Mouse (Mus musculus): ENCODE measurements around the gene Uvrag. TPM values are rescaled to one million over a fixed set of nuclear protein-coding genes. Genes with fewer than 3 reads are reported as not detected.
A peak's percentile ranks its signal among the peaks of the same experiment; 100 is the strongest.

The Uvrag gene
- total RNA-seq, 4 experiments from 2014 or later = 41.6 to 54.7 (median 52.8) TPM

DNA sequence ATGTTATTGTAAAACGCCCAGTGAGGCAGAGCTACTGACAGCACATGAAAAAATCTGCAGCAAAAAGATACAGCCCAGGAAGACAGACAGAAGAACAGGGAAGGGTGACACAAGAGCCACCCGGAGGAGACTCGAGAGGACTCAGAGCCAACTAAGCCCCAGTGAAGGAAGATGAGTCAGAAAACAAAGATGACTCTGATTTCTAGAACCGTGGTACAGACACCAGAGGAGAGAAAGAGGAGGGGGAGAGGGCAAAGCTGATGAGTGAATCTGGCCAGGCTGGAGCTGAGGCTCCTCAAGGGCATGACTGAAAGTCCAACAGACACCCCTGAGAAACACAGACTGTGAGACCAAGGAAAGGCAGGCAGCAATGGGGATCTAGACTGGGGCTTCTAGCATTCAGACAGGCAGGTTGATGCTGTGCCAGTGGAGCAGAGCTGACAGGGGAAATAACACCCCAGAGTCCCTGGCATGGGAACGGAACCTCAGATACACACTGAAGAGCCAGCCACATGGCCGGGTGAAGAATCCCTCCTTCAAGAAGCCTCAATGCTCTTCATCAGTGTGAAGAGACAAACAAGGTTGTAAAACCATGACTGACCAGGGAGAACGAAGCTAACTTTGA lies 79.8 kb downstream of the Uvrag start:
- no peak for DNase-seq (ENCODE audit: low spot score in 2 of 2)

DNA sequence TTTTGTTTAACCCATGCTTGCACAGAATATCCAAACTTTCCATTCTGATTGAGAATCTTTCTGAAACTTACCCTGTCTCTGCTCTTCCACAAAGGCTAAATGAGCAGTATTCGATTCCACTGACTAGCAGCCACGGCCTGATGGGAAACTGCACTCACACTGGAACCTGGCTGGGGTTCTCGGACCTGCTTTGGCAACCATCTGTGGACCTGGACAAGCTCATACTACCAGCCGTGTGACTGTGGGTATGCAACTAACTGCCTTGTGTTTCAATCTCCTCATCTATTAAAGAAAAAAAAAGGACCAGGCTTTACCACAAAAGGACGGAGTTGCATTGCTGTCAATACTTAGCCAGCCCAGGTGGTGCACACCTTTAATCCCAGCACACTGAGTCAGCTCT lies 80.5 kb downstream of the Uvrag start:
- DNase-seq (ENCODE audit: low spot score in 2 of 2) = no peak

DNA sequence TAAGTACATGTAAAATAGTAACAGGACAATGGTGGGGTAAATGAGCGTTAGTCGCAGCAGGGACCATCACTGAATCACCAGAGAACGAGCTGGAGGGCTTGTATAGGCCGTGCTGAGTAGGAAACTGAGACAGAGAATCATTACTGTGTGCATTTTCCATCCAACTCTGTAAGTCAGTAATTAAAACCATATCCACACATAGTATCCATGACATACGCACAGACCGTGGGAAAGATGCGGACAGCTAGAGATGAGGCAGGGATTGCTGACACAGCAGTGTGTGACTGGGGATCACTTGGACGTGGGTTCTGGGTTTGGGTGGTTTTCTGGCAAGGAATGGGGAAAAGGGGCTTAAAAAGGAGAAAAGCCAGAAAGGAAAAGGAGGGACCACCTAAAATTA lies 81.0 kb downstream of the Uvrag start:
- DNase-seq (ENCODE audit: low spot score in 2 of 2) = no peak

DNA sequence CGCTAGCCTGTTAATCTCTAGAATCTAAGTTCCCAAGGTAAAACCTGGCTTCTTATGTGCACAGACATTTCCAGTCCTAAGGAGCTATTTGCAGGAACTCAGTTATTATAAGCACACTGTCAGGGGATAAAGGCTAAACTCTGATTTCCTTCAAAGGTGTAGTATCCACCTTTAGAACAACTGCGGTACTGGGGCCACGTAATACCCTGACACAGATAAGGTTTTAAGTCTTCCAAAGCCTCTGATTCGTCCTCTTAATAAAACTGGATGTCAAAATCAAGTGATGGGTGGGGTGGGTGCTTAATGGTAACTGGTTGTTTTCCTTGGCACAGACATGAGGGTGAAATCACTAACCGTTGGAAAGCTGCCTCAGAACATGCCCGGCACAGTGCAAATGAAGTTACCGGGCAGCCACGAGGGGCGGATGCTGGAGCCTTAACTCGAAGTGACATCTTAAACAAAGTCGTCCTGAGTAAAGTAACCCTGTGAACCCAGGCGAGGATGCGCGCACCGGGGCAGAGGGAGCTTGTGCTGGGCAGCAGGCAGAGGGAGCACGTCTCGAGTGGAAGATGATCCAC lies 83.8 kb downstream of the Uvrag start:
- DNase-seq (ENCODE audit: low spot score in 2 of 2) = no peak

DNA sequence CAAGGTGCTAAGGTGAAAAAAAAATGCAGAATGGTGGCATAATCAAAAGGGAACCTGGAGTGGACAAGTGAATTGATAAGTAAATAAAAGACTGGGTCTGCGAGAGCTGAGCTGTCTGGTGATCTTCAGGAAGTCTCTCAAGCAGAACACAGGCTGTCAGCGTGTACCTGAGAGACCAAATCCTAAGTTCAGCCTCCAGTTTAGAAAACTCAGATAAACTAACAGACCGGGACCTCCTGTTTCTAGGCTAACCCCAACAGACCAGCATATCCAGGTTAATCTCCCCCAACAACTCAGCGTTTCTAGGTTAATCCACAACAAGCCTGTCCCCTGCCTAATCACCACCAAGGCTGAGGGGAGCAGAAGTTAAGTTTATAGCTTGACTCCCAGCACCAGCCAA lies 87.3 kb downstream of the Uvrag start:
- DNase-seq (ENCODE audit: low spot score in 2 of 2) = no peak

DNA sequence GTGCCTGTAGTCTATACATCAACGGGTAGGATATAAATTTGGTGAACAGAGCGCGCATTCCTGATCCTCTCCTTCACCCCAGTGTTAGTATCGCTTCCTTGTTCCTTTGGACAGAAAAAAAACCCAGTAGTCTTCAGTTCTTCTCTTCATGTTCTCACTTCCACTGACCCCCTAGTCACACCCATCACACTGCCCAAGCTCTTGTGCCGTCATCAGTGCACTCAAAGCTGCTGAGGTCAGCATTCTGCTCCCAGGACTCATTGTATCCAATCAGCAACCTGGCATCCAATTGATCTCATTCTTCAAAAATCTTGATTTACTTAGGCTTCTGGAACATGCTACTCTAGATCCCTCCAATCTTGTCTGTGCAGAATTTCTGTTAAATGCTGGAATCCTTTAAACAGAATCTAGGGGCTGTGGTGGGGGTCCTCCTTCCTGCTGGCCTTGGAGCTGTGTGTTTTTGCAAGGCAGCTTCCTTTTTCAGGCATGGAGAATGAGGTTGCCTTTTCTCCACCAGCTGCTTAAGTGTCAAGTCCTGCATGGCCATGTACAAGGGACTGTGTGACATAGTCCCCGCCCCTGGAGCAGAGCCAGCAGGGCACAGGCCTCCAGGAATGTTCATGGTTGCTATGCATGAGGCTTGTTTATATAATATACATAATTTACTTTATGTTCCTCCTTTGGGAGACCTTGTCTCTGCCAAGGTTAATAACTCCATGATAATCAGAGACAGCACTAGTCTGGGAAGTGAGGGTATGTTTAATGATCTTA lies 88.3 kb downstream of the Uvrag start:
- DNase-seq (ENCODE audit: low spot score in 2 of 2) = no peak

DNA sequence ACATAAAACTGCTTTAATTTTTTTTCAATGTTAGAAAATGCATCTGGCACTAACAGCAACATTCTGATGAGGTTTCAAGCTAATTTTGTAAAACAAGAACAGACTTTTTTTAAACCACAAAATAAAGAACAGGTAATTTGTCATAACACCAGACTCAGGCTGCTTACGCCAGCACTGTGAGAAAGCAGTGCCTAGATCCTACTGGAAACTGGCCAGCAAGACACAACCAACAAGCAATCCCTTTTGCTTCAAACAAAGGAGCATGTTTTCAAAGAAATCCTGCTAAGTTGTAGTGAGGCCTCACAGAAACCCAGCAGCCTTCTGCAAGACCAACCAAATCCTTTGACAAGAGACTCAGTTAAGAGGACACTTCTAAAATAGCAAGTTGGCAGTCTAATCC lies 90.1 kb downstream of the Uvrag start:
- no peak for DNase-seq (ENCODE audit: low spot score in 2 of 2)

DNA sequence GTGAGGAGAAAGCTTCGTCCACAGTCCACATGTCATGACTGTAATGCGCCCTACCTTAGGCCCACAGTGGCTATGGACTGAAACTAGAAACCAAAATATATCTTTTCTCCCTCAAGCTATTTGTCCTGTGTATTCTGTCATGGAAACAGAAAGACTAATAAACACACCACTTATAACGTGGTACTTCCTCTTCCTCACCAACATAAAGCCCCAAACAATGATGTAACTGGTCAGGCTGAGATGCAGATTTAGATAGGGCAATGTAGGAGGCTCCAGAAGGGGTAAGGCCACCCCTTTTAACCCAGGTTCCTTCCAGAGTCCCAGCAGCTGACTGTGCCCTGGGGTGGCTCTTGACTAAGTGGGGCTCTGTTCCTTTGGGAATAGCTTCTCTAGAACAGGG lies 91.0 kb downstream of the Uvrag start:
- DNase-seq (ENCODE audit: low spot score in 2 of 2) = no peak

DNA sequence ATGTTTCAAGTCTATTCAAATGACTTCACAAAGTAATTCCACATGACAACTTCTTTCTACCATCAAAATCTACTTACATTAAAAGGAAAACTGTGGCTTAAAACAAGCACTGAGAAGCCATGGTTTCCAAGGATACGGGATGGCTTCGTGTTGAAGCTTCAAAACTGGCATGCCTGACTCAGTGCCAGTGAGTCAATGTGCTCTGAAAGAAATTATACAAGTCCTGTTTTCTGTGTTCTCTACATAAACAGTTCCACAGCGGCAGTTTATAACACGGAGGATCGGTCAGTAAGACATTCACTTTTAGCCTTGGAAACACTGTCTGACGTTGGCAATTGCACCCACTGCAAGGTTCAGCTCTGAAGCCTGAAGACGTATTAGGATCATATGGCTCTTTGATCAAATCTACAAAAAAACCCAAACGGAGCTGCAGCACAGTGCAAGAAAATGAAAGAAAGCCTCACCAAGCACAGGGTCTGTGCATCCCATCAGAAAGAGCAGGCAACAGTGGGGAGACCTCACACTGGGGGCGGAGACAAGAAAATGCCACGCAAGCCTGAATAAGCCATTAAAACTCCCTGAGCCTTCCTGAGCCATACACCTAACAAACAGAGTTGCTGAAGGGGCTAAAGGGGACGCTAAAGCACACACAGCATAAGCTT lies 94.3 kb downstream of the Uvrag start:
- peak in 1 of 2 experiments; percentile 43 for DNase-seq (ENCODE audit: low spot score in 2 of 2)

DNA sequence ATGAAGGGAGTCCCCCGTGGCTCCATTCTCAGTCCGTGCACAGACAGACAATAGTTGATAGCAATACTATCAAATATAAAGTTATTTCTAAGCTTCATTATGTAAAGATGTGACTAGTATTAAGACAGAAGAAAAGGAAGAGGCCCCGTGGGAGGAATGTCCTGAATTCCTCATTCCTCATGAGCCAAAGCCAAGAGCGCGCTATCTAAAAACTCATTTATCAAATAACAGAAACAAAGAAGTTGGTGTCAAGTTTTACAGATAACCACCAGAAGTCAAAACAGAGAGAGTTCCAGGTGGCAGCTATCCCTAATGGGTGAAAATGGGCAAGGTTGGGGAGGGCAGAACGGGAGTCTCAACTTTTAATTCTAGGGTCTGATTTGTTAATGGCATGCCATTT lies 95.4 kb downstream of the Uvrag start:
- no peak for DNase-seq (ENCODE audit: low spot score in 2 of 2)

DNA sequence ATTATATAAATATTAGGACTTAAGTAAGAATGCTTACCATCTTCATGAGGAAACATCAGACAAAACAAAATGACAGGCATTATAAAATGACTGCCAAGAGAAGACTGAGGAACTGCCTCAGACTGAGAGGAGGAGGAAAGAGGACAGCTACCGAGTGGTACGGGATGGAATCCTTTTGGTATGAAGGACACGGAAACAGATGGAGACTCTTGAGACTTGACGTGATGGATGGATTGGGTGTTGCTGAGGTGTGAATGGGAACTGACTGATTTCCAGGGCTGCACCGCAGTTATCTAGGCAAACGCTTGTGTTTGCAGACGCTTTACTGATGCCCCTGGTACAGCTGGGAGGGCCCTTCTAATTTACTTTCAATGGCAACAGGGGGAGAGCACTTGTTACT lies 97.0 kb downstream of the Uvrag start:
- DNase-seq (ENCODE audit: low spot score in 2 of 2) = no peak

DNA sequence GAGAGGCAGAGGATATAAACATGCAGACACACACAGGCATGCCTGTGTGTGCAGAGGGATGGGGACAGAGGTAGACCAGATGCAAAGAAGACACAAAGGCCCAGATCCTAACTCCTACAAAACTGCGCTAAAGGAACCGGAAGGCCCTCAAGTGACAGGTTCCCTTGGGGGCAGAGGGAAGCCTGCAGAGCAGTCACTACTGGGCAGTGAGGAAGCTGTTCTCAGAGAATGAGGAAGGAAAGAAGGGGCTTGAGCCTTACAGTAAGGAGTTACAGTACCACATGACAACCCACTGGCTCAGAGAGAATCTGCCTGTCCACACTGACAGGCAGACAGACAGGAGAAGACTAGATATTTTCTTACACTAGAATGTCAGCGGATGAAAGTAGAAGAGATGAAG lies 97.6 kb downstream of the Uvrag start:
- DNase-seq (ENCODE audit: low spot score in 2 of 2) = no peak

DNA sequence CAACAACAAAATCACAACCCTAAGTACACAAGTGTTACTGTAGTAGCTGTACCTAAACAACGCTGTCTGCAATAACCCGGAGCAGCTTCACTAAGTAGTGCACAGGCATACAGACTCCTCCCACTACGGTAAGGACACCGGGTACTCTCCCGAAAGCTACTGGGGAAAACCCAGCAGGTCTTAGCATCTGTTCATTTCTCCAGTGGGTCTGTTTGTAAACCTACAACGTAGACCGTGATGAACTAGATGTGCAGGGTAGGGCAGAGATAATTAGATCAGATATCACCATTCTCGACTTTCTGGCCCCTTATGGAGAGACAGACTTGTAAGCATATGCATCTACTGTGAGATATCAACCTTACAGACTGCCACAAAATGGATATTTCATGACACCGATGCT lies 99.1 kb downstream of the Uvrag start:
- no peak for DNase-seq (ENCODE audit: low spot score in 2 of 2)

DNA sequence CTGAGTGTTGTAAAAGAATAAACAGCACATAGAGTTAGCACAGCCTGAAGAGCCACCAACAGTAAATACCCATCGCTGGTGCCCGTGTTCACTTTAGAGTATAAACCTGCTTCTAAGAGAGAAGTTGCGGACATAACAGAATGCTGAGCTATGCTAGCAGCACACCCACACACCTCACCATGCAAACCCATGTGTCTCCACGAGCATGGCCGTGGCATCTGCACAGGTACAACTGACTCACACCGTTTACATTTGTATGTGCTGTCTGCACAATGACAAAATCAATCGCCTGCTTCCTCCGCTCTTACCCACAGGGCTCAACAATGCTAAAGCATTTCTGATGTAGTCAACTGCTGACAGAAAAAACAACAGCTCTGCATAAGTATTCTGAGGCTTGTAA lies 101.0 kb downstream of the Uvrag start:
- DNase-seq (ENCODE audit: low spot score in 2 of 2) = no peak

DNA sequence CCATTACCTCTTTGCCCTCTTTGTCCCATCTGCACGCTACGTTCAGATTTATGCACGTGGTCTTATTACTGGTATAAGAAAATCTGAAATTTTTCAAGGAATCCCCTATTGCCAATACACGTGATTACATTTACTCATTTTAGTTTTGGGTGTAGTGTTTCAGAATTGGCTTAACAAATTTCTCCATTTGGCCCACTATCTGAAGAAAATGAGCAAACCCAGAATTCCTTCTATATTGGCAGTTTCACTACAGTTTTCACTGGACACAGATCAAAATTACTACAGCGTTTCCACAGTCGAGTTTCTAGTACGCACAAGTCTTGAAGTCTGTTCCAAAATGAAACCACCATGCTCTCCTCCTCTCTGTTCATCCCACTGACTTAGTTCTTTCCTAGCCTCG lies 104.7 kb downstream of the Uvrag start:
- DNase-seq (ENCODE audit: low spot score in 2 of 2) = no peak

DNA sequence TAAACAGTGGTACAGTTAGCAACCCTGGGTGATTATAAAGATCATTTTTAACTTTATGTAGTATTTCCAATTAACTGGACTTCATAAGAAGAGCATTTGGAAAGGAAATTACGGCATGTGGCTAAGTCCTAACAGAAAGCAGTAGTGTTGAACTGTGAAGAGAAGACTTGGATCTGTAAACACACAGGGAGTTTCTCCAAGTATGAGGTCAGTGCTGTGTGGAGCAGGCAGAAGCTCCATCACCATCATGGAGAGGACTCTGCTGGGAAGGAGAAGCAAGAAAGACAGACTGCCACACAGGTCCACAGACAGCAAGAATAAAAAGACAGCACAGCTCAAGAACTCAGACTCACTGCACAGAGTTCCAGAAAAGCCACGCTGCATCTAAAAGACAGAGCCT lies 106.0 kb downstream of the Uvrag start:
- no peak for DNase-seq (ENCODE audit: low spot score in 2 of 2)

DNA sequence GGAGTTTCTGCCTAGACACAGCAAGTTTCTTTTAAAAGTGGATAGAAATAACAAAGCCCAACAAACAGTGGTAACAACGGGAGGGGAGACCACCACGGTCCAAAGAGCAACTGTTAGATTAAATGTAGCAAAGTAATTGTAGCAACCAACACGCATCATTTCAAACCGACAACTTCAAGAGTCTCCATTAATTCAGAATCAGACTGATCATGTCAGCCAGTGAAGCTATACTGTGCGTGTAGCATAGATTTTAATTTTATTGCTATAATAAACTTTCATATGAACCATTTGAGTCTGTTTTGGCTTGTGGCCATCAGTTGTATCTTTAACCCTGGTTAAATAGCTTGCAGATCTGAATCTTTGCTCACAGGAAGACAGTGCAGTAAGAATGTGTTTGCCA lies 107.1 kb downstream of the Uvrag start:
- DNase-seq (ENCODE audit: low spot score in 2 of 2) = no peak

DNA sequence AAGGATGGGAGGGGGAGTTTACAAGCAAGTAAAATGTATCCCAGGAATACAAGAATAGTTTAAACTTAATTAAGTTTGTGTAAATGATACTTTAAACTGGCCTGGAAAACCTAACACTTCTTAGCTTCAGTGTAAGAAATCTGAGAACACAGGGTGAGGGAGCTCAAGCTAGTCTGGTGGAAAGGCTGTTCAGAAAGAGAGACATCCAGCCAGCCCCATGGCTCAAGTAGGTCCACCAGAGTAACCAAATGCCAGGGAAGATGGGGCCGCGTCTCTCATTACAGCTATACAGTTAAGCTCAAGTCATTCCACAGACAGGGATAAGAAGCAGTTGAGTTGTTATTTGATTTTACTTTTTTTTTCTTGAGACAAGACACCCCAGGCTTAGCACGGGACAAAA lies 107.6 kb downstream of the Uvrag start:
- DNase-seq (ENCODE audit: low spot score in 2 of 2) = no peak

DNA sequence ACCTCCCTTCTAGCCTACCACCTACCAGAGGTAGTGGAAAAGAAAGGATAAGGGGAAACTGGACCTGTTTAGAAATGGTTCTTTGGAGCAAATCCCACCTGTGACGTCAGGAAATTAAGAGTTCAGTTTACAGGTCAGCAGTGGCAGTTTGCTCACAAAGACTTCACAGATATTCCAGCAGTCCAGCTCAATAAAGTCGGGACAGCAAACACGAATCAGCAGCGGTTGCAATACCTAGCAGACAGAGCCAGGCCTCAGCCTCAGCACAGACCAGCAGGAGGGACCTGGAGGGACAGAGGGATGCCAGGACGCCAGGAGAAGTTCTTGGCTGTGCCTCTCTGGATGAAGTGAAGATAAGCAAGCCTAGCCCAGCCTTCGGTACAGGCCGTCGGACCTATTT lies 108.9 kb downstream of the Uvrag start:
- no peak for DNase-seq (ENCODE audit: low spot score in 2 of 2)

DNA sequence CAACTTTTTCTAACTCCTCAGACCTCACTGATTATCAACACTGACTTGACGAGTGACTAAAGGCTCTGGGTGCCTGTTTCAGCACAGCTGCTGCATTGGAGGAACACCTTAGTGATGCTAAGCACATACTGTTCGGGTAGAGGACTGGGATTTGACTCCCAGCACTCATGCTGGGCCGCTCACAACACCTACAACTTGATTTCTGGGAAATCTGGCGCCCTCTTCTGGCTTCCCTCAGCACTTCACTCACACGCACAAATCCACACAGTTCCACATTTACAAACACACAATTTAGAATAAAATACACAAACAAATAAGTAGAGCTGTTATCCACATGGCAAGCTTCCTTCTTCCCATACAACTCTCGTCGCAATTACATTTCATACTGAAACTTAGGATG lies 112.8 kb downstream of the Uvrag start:
- no peak for DNase-seq (ENCODE audit: low spot score in 2 of 2)

DNA sequence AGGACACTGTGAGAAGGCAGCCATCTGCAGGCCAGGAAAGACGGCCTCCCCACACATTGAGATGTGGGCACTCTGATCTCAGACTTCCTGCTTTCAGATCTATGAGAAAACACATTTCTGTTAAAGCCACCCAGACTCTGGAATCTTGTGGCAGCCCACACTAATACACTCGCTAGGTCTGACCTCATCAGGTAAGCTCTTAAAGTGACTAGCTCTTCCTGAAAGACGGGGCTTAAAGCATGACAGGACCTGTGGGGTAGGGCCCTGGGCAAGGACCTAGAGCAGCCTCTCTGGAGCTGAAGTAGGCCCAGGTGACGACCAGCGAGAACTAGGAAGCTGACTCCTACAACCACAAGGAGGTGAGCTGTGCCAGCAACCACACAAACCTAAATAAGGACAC lies 113.8 kb downstream of the Uvrag start:
- DNase-seq (ENCODE audit: low spot score in 2 of 2) = no peak

DNA sequence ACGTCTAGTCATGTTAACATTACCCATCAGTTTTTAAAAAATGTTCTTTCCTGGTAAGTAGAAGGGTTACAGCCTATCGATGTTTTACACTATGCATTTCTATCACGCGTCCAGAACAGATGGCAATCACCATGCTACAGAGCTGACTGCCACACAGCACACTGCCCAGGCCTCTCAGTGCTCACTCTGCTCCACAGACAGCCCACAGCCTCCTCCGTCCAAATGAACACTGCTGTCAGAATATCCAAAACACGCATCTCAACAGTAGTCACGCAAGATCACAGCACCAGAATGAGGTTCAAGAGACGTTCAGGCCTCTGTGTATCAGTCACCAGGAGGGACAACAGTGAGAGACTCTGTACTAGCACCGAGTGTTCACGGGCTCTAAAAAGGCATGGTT lies 115.0 kb downstream of the Uvrag start:
- DNase-seq (ENCODE audit: low spot score in 2 of 2) = no peak

DNA sequence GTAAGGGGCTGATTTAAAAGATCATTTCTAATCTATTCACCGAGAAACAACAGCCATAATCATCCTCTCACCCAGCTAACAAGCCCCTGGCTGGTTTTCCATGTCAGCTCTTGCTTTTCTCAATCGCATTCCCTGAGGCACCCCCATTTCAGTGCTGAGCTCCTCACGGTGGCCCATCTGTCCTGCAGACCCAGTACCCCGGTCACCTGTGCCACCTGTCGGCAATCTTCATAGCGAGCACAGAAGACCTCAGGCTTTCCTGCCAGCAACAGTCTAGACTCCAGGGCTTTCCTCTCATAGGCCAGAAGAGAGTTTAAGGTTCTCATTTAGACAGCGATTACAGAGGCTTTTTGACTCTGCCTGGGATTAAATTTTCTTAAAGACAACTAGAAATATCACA lies 115.7 kb downstream of the Uvrag start:
- no peak for DNase-seq (ENCODE audit: low spot score in 2 of 2)

All from layer of hippocampus, adult 8-10 months (tissue).